Mouse (Mus musculus) thymus, adult 2 months (tissue): ENCODE results near the gene Rps5.

Experiments
- CTCF ChIP-seq: fragments of 200-500 bp; IDR thresholded peaks from 2 replicates; pipeline ENCODE4 v1.5.1; 2012; ENCODE audit warnings: mild to moderate bottlenecking, control low read depth, low read length, moderate library complexity, borderline replicate concordance; ENCODE audit not compliant: control insufficient read depth, poor library complexity, insufficient read depth; ENCODE audit errors: extremely low read depth
- POLR2A ChIP-seq: fragments of 200-500 bp; IDR thresholded peaks from 2 replicates; pipeline ENCODE4 v1.6.1; 2012; ENCODE audit warnings: mild to moderate bottlenecking, low read length, control low read depth, moderate library complexity; ENCODE audit not compliant: control insufficient read depth, poor library complexity, insufficient read depth; ENCODE audit errors: extremely low read depth

DNA sequence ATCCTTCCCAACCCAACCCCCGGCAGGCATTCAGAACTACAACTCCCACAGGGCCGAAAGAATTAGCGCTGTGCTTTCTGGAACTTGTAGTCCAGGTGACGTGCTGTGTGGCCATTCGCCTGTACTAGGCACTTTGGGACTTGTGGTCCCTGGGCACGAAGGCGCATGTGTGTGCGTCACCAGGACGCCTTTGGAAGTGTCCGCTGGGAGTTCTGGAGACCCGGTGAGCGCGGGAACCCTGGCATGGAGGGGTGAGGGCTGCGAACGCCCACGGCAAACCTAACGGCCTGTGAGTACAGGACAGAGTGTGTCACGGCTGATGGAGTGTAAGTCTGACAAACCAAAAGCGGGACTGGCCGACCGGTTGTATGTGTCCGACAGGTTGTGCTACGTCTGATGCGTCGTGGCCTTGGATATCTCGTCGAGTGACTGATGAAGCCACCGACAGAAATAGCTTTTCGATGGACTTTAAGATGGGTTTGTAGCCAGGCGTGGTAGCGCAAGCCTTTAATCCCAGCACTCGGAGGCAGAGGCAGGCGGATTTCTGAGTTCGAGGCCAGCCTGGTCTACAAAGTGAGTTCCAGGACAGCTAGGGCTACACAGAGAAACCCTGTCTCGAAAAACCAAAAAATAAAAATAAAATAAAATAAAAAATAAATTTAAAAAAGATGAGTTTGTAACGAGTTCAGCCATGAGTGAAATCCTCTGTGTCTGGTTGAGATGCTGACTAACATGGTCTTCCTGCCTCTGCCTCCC is 24.3 kb upstream of the Rps5 start, which contains the start of gene Zscan22:
- no peak for TF ChIP-seq POLR2A
- TF ChIP-seq CTCF, result peak; percentile 38; the same call in 1 of the 2 replicates
